Mouse (Mus musculus) hindbrain, embryonic 12.5 days (tissue): ENCODE data around the gene Arhgap17. TPM values are rescaled to one million over a fixed set of nuclear protein-coding genes. Genes with fewer than 3 reads are reported as not detected.

Experiments used
- ATAC-seq: fragments of 200-750 bp; cut with Nextera tagmentation; 2 replicates; pipeline ENCODE4 v1.8.0; 2017; ENCODE audit warnings: moderate TSS enrichment; ENCODE audit not compliant: low FRiP score
- H3K27ac ChIP-seq: fragments of 300-500 bp; sonication (generic); 2 replicates; pipeline ENCODE4 v1.5.1; 2016; ENCODE audit warnings: mild to moderate bottlenecking
- H3K27me3 ChIP-seq: fragments of 300-500 bp; sonication (generic); 2 replicates; pipeline ENCODE4 v1.6.1; 2016; ENCODE audit warnings: mild to moderate bottlenecking
- H3K36me3 ChIP-seq: fragments of 300-500 bp; sonication (generic); 2 replicates; pipeline ENCODE4 v1.6.1; 2016; ENCODE audit warnings: mild to moderate bottlenecking
- H3K4me1 ChIP-seq: fragments of 300-500 bp; sonication (generic); 2 replicates; pipeline ENCODE4 v1.6.1; 2016
- H3K4me2 ChIP-seq: fragments of 300-500 bp; sonication (generic); replicated peaks from 2 replicates; pipeline ENCODE4 v1.6.1; 2016; ENCODE audit warnings: mild to moderate bottlenecking
- H3K4me3 ChIP-seq: fragments of 300-500 bp; sonication (generic); 2 replicates; pipeline ENCODE4 v1.5.1; 2016; ENCODE audit warnings: mild to moderate bottlenecking
- H3K9ac ChIP-seq: fragments of 300-500 bp; sonication (generic); 2 replicates; pipeline ENCODE4 v1.6.1; 2016; ENCODE audit warnings: mild to moderate bottlenecking, moderate library complexity
- H3K9me3 ChIP-seq: fragments of 300-500 bp; sonication (generic); replicated peaks from 2 replicates; pipeline ENCODE4 v1.6.1; 2016; ENCODE audit warnings: mild to moderate bottlenecking
- WGBS: fragments of 180-500 bp; shearing (Covaris S2); methylation state at CpG from one replicate; pipeline ENCODE4 v1.1.7; 2016; 5-methylcytosine and 5-hydroxymethylcytosine counted together
- polyA plus RNA-seq: library from polyadenylated mRNA; unstranded; fragments of >200 nt; fragmentation: Nextera tagmentation; extraction: Ambion mirVana; gene quantifications from 2 replicates; pipeline ENCODE4 v1.2.1, GENCODE M21; 2016

Arhgap17 gene
- polyA plus RNA-seq, 1 experiment from 2014 or later = 25.2 TPM

GRCm38 (mm10) chr7:123367218-123368150 is 2.2 kb downstream of the Arhgap17 start:
- Histone ChIP-seq H3K27ac (no peak overlapping the region), H3K9me3 (no peaks in the 10 kb centered on the region), H3K36me3 (no peaks in the 10 kb centered on the region), H3K9ac (0 out of 2 replicates have a peak overlapping the region, but pooled peaks have one; percentile 20), H3K4me1 (peaks cover 30% of the 10 kb centered on the region), H3K4me2 (peak overlapping the region; percentile 82), H3K4me3 (no peak overlapping the region), H3K27me3 (no peaks in the 10 kb centered on the region)
- 83% methylated on average over 16 of the region's 16 CpGs for WGBS
- ATAC-seq = no peak

DNA sequence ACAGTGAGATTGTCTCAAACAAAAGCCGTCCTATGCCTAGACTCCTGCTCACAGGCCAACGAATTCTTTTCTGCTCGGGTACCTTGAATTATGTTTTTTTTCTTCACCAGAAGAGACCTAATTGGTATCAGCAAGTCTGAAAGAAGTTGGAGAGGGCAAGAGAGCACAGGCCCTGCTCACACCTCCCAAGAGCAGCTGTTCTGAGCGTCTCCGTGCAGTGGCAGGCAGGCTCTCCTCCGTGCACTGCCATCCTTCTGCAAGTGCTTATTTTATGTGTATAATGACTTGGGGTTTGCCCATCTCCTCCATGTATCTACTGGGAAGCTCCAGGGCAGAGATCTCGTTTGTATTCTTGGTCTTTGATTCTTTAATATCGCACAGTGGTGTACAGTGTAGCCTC is 2.9 kb downstream of the Arhgap17 start:
- Histone ChIP-seq H3K9ac (no peak overlapping the region), H3K4me1 (peaks cover 30% of the 10 kb centered on the region)

GRCm38 (mm10) chr7:123365876-123366741 is 3.6 kb downstream of the Arhgap17 start:
- Histone ChIP-seq H3K27me3 (no peaks in the 10 kb centered on the region), H3K4me2 (no peak overlapping the region), H3K36me3 (no peaks in the 10 kb centered on the region), H3K9ac (no peak overlapping the region), H3K4me1 (peaks cover 30% of the 10 kb centered on the region), H3K9me3 (no peaks in the 10 kb centered on the region), H3K27ac (no peak overlapping the region), H3K4me3 (no peak overlapping the region)
- no peak for ATAC-seq
- WGBS = 87% methylated on average over 7 of the region's 7 CpGs

More for the DNA sequence above, 2.9 kb downstream of the Arhgap17 start:
- Histone ChIP-seq H3K27me3 (no peaks in the 10 kb centered on the region), H3K4me3 (no peak overlapping the region), H3K9me3 (no peaks in the 10 kb centered on the region), H3K36me3 (no peaks in the 10 kb centered on the region), H3K4me2 (no peak overlapping the region), H3K27ac (no peak overlapping the region)
- WGBS = 83% methylated on average over 8 of the region's 8 CpGs
- ATAC-seq = no peak

DNA sequence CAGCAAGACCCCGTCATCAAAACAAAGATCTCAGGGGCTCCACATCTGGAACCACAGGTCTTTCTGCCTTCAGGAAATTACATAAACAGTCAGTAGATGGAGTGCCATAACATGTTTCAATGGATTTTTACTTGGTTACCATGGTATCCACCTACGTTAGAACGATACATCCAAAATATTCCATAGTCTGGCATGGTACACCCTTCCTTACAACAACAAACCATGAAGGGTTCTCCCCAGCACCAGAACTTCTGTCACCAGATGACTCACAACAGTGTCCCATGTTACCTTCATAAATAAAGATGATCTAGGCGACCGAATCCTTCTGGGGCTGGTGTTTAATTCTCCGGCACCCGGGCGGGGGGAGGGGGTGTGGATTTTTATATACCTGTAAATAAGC is 5.7 kb downstream of the Arhgap17 start:
- no peak overlapping the region for H3K27ac ChIP-seq
- no peak overlapping the region for H3K4me3 ChIP-seq
- peaks cover 28% of the 10 kb centered on the region for H3K4me1 ChIP-seq
- H3K27me3 ChIP-seq = no peaks in the 10 kb centered on the region
- H3K9me3 ChIP-seq = no peaks in the 10 kb centered on the region
- no peak for ATAC-seq
- WGBS = 91% methylated on average over 8 of the region's 8 CpGs
- peaks cover 2% of the 10 kb centered on the region; the same call in 1 of the 2 replicates for H3K36me3 ChIP-seq
- no peak overlapping the region for H3K9ac ChIP-seq
- no peak overlapping the region for H3K4me2 ChIP-seq

DNA sequence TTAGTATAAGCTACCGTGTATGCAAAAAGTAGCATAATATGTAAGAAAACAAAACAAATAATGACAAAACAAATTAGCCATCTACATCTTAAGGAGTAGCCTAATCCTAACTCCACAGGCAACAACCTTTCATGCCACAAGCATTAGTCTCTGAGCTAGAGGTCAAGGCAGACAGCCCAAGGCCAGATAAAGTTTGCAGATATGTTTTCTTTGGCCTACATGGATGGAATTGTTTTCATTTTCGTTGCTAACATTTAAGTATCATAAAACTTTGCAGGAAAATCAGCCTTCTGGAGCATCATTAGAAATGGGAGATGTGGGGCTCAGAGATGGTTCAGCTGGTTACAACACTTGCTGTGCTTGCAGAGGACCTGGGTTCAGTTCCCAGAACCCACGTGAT is 6.9 kb downstream of the Arhgap17 start:
- H3K9ac ChIP-seq = no peak overlapping the region
- no peaks in the 10 kb centered on the region for H3K9me3 ChIP-seq
- WGBS = 95% methylated on average over 3 of the region's 3 CpGs
- H3K4me3 ChIP-seq = no peak overlapping the region
- H3K4me1 ChIP-seq = peaks cover 16% of the 10 kb centered on the region
- no peak for ATAC-seq
- H3K27me3 ChIP-seq = no peaks in the 10 kb centered on the region
- peaks cover 2% of the 10 kb centered on the region; the same call in 1 of the 2 replicates for H3K36me3 ChIP-seq
- H3K27ac ChIP-seq = no peak overlapping the region
- H3K4me2 ChIP-seq = no peak overlapping the region

DNA sequence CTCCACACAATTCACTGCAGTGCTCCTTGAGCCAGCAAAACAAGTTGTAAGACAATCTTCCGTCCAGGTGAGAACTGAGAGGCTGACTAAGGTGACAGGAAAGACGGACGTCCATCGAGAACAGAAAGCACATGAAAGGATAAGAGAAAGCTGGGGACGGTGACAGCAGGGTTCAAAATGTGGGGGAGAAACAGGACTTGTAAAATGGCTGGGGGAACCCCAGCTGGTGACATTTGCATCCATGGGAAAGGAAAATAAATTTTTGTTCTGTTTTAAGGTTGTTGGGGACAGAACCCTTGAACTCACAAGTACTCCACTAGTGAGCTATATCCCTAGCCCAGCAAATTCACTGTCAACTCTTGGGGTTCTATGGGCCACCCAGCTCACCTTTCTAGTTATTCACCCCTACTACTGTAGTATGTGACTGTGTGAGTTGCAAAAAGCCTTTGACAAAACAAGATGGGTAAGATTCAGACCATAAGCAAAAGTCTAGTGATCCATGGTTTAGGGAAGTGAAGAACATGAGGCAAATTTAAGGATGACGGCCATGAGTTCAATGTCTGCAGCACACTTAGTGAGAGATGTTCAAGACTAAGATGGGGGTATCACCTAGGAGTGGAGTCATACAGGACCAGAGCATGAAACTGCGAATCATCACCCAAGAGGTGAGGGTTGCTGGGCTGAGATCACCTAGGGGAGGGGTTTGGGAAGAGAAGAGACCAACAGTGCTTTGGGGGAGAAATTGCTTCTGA is 8.3 kb downstream of the Arhgap17 start:
- peaks cover 2% of the 10 kb centered on the region; the same call in 1 of the 2 replicates for H3K4me1 ChIP-seq
- H3K9ac ChIP-seq = no peak overlapping the region
- no peak for ATAC-seq
- H3K4me2 ChIP-seq = no peak overlapping the region
- 97% methylated on average over 7 of the region's 7 CpGs for WGBS
- no peak overlapping the region for H3K27ac ChIP-seq
- no peak overlapping the region for H3K4me3 ChIP-seq
- H3K27me3 ChIP-seq = no peaks in the 10 kb centered on the region
- peaks cover 2% of the 10 kb centered on the region; the same call in 1 of the 2 replicates for H3K36me3 ChIP-seq
- no peaks in the 10 kb centered on the region for H3K9me3 ChIP-seq

DNA sequence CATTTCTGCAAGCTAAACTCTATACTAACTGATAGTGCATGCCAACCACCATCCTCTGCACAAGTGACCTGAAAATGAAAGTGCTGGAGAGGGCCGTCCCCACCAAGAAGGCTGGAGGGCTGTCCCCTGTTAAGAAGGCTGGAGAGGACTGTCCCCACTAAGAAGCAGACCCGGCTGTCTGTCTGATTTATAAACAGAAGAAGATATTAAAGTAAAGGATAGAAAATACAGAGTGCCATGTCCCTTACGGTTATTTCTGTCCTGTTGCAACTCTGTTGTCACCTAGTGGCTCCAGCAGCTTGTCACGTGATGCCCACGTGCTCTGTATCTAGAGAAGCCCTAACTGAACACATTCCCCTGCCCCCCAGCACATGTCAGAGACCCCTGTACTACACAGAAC is 9.5 kb downstream of the Arhgap17 start:
- no peak for ATAC-seq
- Histone ChIP-seq H3K27ac (no peak overlapping the region), H3K4me3 (no peak overlapping the region), H3K4me1 (no peaks in the 10 kb centered on the region; the same call in 1 of the 2 replicates), H3K9ac (no peak overlapping the region), H3K4me2 (no peak overlapping the region), H3K27me3 (no peaks in the 10 kb centered on the region), H3K9me3 (no peaks in the 10 kb centered on the region), H3K36me3 (peaks cover 2% of the 10 kb centered on the region; the same call in 1 of the 2 replicates)
- 92% methylated on average over 5 of the region's 5 CpGs for WGBS

GRCm38 (mm10) chr7:123359101-123359500 is 10.6 kb downstream of the Arhgap17 start:
- no peak overlapping the region for H3K4me2 ChIP-seq
- H3K9ac ChIP-seq = no peak overlapping the region
- no peak overlapping the region for H3K4me3 ChIP-seq
- WGBS = 76% methylated on average over 7 of the region's 7 CpGs
- H3K36me3 ChIP-seq = peaks cover 2% of the 10 kb centered on the region; the same call in 1 of the 2 replicates
- H3K4me1 ChIP-seq = no peaks in the 10 kb centered on the region; the same call in 1 of the 2 replicates
- H3K27me3 ChIP-seq = no peaks in the 10 kb centered on the region
- H3K27ac ChIP-seq = no peak overlapping the region
- no peak for ATAC-seq
- no peaks in the 10 kb centered on the region for H3K9me3 ChIP-seq

DNA sequence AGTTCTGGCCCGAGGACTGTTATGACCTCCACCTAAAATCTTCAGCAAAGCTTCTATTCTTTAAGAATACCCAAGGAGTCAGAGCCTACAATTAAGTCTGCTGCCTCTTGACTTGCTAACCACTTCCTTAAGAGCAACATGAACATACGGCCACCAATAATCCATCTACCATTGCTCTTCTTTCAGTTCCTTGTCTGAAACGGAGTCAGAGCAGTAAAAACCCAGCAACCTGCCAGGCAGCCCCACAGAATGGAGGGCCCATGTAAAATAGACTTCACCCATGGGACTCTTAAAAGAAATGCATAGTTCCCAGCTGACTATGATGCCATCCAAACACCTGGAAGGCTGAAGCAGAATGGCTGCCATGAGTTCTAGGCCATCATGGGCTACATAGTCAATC is 13.6 kb downstream of the Arhgap17 start:
- Histone ChIP-seq H3K9me3 (no peaks in the 10 kb centered on the region), H3K4me3 (no peak overlapping the region), H3K36me3 (peaks cover 2% of the 10 kb centered on the region; the same call in 1 of the 2 replicates), H3K27me3 (no peaks in the 10 kb centered on the region), H3K4me1 (no peaks in the 10 kb centered on the region; the same call in 1 of the 2 replicates), H3K27ac (no peak overlapping the region), H3K4me2 (no peak overlapping the region), H3K9ac (no peak overlapping the region)
- WGBS = 88% methylated on average over 3 of the region's 3 CpGs
- ATAC-seq = no peak

GRCm38 (mm10) chr7:123354851-123355250 is 14.9 kb downstream of the Arhgap17 start:
- H3K9me3 ChIP-seq = no peaks in the 10 kb centered on the region

GRCm38 (mm10) chr7:123354392-123354791 is 15.3 kb downstream of the Arhgap17 start:
- no peak overlapping the region for H3K4me3 ChIP-seq
- ATAC-seq = no peak
- no peak overlapping the region for H3K9ac ChIP-seq
- no peak overlapping the region for H3K4me2 ChIP-seq
- WGBS = 87% methylated on average over 5 of the region's 5 CpGs
- no peaks in the 10 kb centered on the region for H3K36me3 ChIP-seq
- H3K27me3 ChIP-seq = no peaks in the 10 kb centered on the region
- no peaks in the 10 kb centered on the region for H3K9me3 ChIP-seq
- no peaks in the 10 kb centered on the region; the same call in 1 of the 2 replicates for H3K4me1 ChIP-seq
- H3K27ac ChIP-seq = no peak overlapping the region

More at GRCm38 (mm10) chr7:123354851-123355250, 14.9 kb downstream of the Arhgap17 start:
- WGBS = 94% methylated on average over 2 of the region's 2 CpGs
- Histone ChIP-seq H3K4me3 (no peak overlapping the region), H3K4me1 (no peaks in the 10 kb centered on the region; the same call in 1 of the 2 replicates), H3K4me2 (no peak overlapping the region), H3K9ac (no peak overlapping the region), H3K27me3 (no peaks in the 10 kb centered on the region), H3K36me3 (no peaks in the 10 kb centered on the region), H3K27ac (no peak overlapping the region)
- ATAC-seq = no peak
